Mouse (Mus musculus) c-Kit-negative CD71-positive TER-119-positive erythroid progenitor cells, embryonic 14.5 days (primary cell): ENCODE measurements around the gene Patj.

Experiments
- DNase-seq: peaks from one replicate; pipeline ENCODE4 v3.0.0-alpha.2; 2013; ENCODE audit warnings: low read depth, low spot score

Patj gene

GRCm38 (mm10) chr4:98444437-98445139 lies 49.0 kb downstream of the Patj start:
- DNase-seq, result no peak

GRCm38 (mm10) chr4:98449564-98450263 lies 54.1 kb downstream of the Patj start:
- DNase-seq, result no peak

GRCm38 (mm10) chr4:98450308-98450707 lies 54.7 kb downstream of the Patj start:
- no peak for DNase-seq

- DNase-seq, result no peak
Measured at GRCm38 (mm10) chr4:98450829-98451228, 55.2 kb downstream of the Patj start.

GRCm38 (mm10) chr4:98451259-98451658 lies 55.7 kb downstream of the Patj start:
- DNase-seq, result no peak

- DNase-seq, result no peak
Measured at GRCm38 (mm10) chr4:98452725-98453124, 57.1 kb downstream of the Patj start.

GRCm38 (mm10) chr4:98453231-98453630 lies 57.6 kb downstream of the Patj start:
- no peak for DNase-seq

- no peak for DNase-seq
Measured at GRCm38 (mm10) chr4:98455352-98455751, 59.8 kb downstream of the Patj start.

GRCm38 (mm10) chr4:98455910-98456309 lies 60.3 kb downstream of the Patj start:
- no peak for DNase-seq

- no peak for DNase-seq
Measured at GRCm38 (mm10) chr4:98461804-98462341, 66.3 kb downstream of the Patj start.

GRCm38 (mm10) chr4:98465476-98465875 lies 69.9 kb downstream of the Patj start:
- DNase-seq, result no peak

GRCm38 (mm10) chr4:98465886-98466285 lies 70.3 kb downstream of the Patj start:
- no peak for DNase-seq

GRCm38 (mm10) chr4:98471376-98471775 lies 75.8 kb downstream of the Patj start:
- DNase-seq, result no peak

GRCm38 (mm10) chr4:98473491-98473890 lies 77.9 kb downstream of the Patj start:
- no peak for DNase-seq

GRCm38 (mm10) chr4:98478005-98478404 lies 82.4 kb downstream of the Patj start:
- DNase-seq, result no peak

GRCm38 (mm10) chr4:98486475-98486874 lies 90.9 kb downstream of the Patj start:
- DNase-seq, result no peak

- no peak for DNase-seq
Measured at GRCm38 (mm10) chr4:98486901-98487300, 91.3 kb downstream of the Patj start.

- DNase-seq, result no peak
Measured at GRCm38 (mm10) chr4:98489386-98489785, 93.8 kb downstream of the Patj start.

GRCm38 (mm10) chr4:98498341-98498740 lies 102.8 kb downstream of the Patj start:
- no peak for DNase-seq

- DNase-seq, result no peak
Measured at GRCm38 (mm10) chr4:98500182-98500581, 104.6 kb downstream of the Patj start.

- DNase-seq, result no peak
Measured at GRCm38 (mm10) chr4:98500875-98501274, 105.3 kb downstream of the Patj start.

GRCm38 (mm10) chr4:98504743-98505142 lies 109.2 kb downstream of the Patj start:
- no peak for DNase-seq
